Comparison of ENCODE assay signal across 10 mouse cellular contexts in the genomic region with DNA sequence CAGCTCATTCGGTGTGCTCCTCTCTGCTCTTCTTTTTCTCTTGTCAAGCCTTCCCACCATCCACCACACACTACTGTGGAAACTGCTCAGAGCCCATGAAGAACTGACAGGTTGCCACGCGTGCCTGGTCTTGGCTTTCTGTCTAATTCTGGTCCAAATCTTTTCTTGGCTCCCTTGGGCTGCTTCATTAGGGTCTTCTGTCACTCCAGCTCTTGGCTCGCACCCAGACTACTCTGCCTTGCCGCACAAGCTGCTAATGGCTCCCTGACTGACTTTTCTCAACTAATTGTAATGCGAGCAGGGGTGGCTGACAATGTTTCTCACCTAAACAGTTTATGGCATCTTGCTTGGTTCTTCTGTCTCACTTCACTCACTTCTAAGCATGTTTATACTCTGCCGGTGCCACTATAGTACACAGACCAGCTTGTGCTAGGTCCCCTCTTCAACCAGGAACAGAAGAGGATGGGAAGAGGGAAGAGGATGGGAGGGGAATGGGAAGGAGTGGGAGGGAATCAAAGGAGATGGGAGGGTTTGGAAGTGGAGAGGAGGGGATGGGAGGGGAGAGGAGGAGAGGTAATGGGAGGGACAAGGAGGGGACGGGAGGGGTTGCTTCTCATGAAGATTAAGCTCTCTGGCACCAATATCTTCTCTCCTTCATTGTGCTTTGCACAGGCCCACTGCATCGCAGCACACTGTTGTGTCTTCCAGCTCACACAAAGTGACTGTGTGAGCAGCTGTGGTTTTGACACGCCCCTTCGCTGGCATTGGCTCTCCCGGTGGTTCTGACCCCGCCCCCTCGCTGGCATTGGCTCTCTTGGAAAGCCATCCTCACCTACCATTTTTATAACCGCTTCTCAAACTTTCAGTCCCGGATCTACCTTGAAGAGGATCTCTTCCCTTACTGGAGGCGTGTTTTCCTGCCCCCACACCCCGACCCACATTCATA. TPM values are rescaled to one million over a fixed set of nuclear protein-coding genes. Genes with fewer than 3 reads are reported as not detected.
A peak's percentile ranks its signal among the peaks of the same experiment; 100 is the strongest.
DNase-seq lines count a peak whose midpoint lies in the region; ATAC-seq lines count a peak whose summit lies in the region.
"Had no signal": no experiment of that assay in that cellular context is flagged by ENCODE, and none has a peak within 500 bp of the region (broad histone marks: within the 10 kb centered on the region; RNA-seq: fewer than 3 reads in every experiment).

No protein-coding gene starts in this region.

- peaks cover 9% of the 10 kb centered on the region for H3K4me1 ChIP-seq in heart, embryonic 11.5 days (ENCODE audit: control insufficient read depth, insufficient read depth, low read length)
- H3K4me1 ChIP-seq: limb, embryonic 15.5 days had no signal

- H3K27ac ChIP-seq in heart, embryonic 11.5 days (ENCODE audit: low read depth, low read length) = no peak overlapping the region
- H3K27ac ChIP-seq: limb, embryonic 15.5 days had no signal

- H3K4me2 ChIP-seq in heart, embryonic 11.5 days = no peak overlapping the region; the same call in 1 of the 2 replicates
- H3K4me2 ChIP-seq: limb, embryonic 15.5 days had no signal

- H3K4me3 ChIP-seq in heart, embryonic 11.5 days (ENCODE audit: low read depth, low read length) = 0 out of 2 replicates have a peak overlapping the region, but pooled peaks have one; percentile 8
- H3K4me3 ChIP-seq: limb, embryonic 15.5 days had no signal

- no peaks in the 10 kb centered on the region for H3K9me3 ChIP-seq in heart, embryonic 11.5 days (replicated peaks; ENCODE audit: control insufficient read depth, low read length)
- H3K9me3 ChIP-seq: limb, embryonic 15.5 days had no signal

- 0 out of 2 replicates have a peak, but pooled peaks have one; percentile 20 for ATAC-seq in heart, embryonic 11.5 days (replicated peaks; ENCODE audit: insufficient number of reproducible peaks, low FRiP score, low TSS enrichment)

- WGBS in heart, embryonic 11.5 days (ENCODE audit: insufficient replicate concordance) = 47% methylated on average over 18 of the region's 18 CpGs

- H3K9ac ChIP-seq in heart, embryonic 11.5 days (ENCODE audit: low read depth, low read length) = no peak overlapping the region
- H3K9ac ChIP-seq: limb, embryonic 15.5 days had no signal

- no peaks in the 10 kb centered on the region for H3K27me3 ChIP-seq in heart, embryonic 11.5 days (ENCODE audit: control insufficient read depth, insufficient read depth, low read length)
- H3K27me3 ChIP-seq: limb, embryonic 15.5 days had no signal

- no peak for DNase-seq in heart, adult 9 months (ENCODE audit: low spot score in 2 of 2)
- peak; percentile 28 for DNase-seq in right cerebral cortex, adult 18-20 months
- no peak for DNase-seq in right cerebral cortex, postnatal 36 days (ENCODE audit: low spot score in 2 of 2)
- DNase-seq in kidney, postnatal 10 days = peak; percentile 28
- DNase-seq in testis, postnatal 10 days (ENCODE audit: low spot score) = peak; percentile 78
- DNase-seq in thymus, postnatal 0 days (ENCODE audit: low spot score) = no peak
- no peak for DNase-seq in spleen, postnatal 14 days (ENCODE audit: low spot score in 2 of 2)

- no peaks in the 10 kb centered on the region for H3K36me3 ChIP-seq in heart, embryonic 11.5 days (ENCODE audit: control insufficient read depth, insufficient read depth, low read length)
- H3K36me3 ChIP-seq: limb, embryonic 15.5 days had no signal

RNA-seq across cellular contexts. Expression of gene Sult6b2, which starts 16.0 kb away (rescaled TPM):
- polyA plus RNA-seq in heart, embryonic 11.5 days (2014; fragmentation: Nextera tagmentation; extraction: Ambion mirVana) = 0.14 TPM in 1 of 2 replicates, not detected in the other
- 0.14 TPM in 1 of 2 replicates, not detected in the other for polyA plus RNA-seq in thymus, postnatal 0 days (2015; fragmentation: Nextera tagmentation; extraction: Ambion mirVana)
- polyA plus RNA-seq: spleen, adult 2 months had no signal

RNA-seq across cellular contexts. Expression of gene Cmas, which starts 31.8 kb away (rescaled TPM):
- 117 and 126 TPM in 2 replicates for polyA plus RNA-seq in heart, embryonic 11.5 days (2014; fragmentation: Nextera tagmentation; extraction: Ambion mirVana)
- polyA plus RNA-seq in thymus, postnatal 0 days (2015; fragmentation: Nextera tagmentation; extraction: Ambion mirVana) = 84.6 and 94.4 TPM in 2 replicates

Comparison
In these comparisons a context has a peak if more than half of its experiments do, and no peak if none do; other contexts are left out.
1. DNase-seq: peak in right cerebral cortex, adult 18-20 months (single experiment), kidney, postnatal 10 days (single experiment) and testis, postnatal 10 days (single experiment); none in heart, adult 9 months (0 of 2), right cerebral cortex, postnatal 36 days (0 of 2), thymus, postnatal 0 days (single experiment) and spleen, postnatal 14 days (0 of 2).